Mouse (Mus musculus) v-Abl transformed pro-B cells (cell line): ENCODE data around the gene Laptm4a.

Source experiments
- in situ Hi-C, 2 experiments: fragments of 400-800 bp; cut with MboI; formaldehyde crosslinking; loops; one replicate each; pipeline ENCODE4 v1.15.1; 2025; ENCODE audit not compliant: unreplicated experiment in 2 of 2

Laptm4a gene

DNA sequence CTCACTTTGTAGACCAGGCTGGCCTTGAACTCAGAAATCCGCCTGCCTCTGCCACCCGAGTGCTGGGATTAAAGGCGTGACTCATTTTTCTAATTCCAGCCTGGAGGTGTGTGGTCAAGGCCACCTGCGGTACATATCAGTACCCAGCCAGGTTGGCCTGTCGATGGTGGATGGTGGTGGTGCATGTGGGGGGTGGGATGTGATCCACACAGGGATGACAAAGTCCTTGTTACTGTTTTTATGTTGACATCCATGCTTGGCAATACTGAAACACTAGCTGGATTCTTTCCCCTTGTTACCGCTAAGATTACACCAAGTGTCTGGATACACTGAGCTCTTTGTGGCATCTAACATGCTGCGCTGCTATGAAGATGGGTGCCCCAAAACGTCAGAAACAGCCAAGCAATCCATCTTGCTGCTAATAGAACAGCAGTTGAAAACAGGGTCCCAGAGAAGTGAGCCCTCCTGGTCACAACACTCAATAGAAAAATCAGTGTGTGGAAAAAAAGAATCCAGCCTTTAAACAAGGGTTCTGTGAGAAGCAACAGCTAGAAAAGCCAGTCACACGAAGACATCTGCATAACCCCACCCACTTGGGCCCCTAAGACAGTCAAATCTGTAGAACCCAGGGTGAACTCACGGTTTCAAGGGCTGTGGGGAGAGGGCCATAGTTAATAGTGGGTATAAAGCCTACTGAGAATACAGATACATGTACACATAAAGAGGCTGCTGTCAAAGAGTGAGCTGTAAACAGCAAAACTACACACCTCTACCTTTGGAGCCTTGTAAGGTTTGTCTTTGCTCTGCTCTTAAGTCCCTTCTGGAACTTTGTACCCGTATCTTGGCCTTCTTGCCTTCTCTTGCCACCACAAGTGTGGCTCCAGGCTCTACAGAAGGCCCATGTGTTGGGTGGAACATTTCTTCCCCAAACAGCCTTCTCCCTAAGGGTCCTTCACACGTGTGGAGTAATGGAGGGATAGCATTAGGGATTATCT is 18.8 kb downstream of the Laptm4a start:
- in situ Hi-C loops, result loop anchor here in 1 of 2 experiments (25.0 kb wide), 1 partner anchor 728 kb away; the partner anchor contains the start of gene Ldah

DNA sequence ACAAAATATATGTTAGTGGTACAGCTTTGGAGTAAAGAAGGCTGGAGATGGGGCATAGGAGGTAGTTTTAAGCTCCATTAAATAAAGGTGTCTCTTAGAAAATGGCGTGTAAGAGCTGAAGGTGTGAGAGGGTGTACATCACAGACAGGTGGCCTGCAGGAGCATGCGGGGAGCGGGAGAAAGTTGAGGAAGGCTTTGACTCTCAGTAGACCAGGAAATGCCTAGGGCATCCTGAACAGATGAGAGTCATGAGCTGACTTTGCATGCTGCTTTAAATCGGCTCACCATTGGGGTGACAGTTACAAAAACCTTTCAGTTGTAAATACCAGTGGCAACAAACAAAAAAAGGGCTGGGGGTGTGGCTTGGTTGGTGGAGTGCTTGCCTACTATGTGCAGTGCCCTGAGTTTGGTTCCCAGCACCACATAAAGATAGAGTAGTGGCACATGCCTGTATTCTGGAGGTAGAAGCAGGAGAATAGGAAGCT is 19.7 kb downstream of the Laptm4a start:
- in situ Hi-C loops, result loop anchor here in 1 of 2 experiments (25.0 kb wide), 1 partner anchor 729 kb away; the partner anchor contains the start of gene Ldah

DNA sequence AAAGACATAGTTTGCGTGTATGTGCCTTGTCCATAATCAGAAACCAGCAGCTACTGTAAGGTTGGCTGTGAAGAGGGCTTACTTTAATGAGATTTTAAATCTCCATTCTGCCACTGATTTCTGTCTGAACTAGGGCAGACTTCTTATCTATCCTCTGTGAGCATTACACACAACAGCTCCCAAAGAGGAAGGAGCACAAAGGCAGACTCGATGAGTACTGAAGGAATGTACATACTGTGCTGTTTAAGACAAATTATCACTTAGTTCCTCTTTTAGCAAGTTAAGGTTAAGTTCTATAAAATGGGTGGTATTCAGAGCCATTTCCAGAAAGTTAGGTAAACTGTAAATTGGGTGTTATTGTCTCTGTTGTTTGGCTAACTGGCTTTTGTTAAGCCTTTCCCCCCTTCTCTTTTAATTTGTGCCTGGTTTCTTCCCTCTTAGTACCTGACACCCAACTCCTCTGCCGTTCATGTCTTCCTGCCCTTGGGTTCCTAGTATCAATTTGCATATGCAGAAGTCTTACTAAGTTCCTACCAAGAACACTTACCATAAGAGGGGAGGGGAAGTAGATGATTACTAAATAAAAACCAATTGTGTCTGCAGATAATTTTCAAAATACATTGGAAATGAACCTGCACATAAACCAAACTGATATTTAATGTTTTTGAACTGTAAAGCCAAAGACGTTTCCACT is 20.4 kb downstream of the Laptm4a start:
- in situ Hi-C loops, result loop anchor here in 1 of 2 experiments (25.0 kb wide), 1 partner anchor 730 kb away; the partner anchor contains the start of gene Ldah

DNA sequence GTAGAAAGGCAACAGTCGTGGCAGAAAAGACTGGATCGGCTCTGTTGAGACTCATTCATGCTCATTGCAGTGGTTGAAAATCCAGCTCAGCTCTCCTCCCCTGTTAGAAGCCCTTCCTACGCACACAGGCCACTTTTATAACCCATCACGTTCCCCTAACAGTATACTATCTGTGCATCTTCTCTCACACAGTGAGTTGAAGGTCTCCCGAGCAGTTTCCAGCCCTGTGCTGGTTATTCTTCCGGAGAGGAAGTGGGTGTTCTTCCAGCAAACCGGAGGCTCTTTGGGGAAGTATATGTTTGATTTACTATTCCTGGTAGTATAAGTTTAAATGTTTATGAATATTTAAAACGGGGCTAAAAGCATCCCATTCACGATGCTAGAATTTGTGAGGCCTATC is 25.7 kb downstream of the Laptm4a start:
- in situ Hi-C loops, result loop anchor here in 1 of 2 experiments (25.0 kb wide), 1 partner anchor 735 kb away; the partner anchor contains the start of gene Ldah

DNA sequence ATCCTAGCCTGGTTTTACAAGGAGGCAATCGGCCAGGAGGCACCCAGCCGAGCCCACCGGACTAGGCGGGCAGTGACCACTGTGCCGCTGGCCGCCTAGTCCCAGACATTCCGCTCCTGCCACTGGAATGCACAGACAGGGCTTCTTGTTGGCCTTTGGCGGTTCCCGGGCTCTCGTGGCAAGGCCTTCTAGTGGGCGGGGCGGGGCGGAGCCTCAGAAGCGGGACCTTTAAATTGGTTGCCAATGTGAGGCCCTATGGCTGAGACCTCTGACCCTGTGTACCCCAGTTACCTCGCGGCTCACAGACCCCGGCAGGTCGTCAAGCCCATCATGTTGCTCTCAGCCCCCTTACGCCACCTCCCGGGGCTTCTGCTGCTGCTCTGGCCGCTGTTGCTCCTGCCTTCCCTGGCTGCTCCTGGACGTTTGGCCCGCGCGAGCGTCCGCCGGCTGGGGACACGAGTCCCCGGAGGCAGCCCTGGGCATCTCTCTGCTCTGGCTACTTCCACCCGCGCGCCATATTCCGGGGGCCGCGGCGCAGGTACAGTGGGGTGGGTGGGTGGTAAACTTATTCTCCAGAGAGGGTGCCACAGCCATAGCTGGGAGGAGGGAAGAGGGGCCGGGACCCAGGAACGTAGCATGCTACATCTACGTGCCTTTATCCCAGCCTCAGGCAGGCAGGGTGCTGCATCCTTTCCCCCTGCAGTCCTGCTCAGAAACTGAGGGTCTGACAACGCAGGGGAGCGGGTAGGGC is 26.4 kb downstream of the Laptm4a start, which contains the start of gene Matn3:
Gene Matn3, plus strand, starts transcription at position 216 of the 751 bp plus-strand sequence.
- in situ Hi-C loops, result loop anchor here in 1 of 2 experiments (25.0 kb wide), 1 partner anchor 736 kb away; the partner anchor contains the start of gene Ldah

DNA sequence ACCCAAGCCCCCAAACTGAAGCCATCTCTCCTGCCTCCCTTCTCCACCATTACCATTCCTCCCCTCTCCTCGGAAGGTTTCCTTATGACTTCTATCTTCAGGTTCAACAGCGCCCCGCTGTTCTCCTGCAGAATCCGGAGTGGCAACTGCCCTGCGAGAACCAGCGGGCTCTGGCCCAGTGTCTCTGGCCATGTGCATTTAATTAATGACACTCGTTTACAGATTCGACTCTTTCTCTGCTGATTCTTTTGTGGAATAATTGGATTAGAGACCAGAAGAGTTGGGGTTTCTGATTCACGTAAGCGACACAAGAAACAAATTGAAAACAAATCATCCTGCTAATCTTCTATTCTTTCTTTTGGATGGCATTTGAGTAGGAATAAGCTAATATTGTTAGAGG is 31.7 kb downstream of the Laptm4a start:
- in situ Hi-C loops, result no loop called here

DNA sequence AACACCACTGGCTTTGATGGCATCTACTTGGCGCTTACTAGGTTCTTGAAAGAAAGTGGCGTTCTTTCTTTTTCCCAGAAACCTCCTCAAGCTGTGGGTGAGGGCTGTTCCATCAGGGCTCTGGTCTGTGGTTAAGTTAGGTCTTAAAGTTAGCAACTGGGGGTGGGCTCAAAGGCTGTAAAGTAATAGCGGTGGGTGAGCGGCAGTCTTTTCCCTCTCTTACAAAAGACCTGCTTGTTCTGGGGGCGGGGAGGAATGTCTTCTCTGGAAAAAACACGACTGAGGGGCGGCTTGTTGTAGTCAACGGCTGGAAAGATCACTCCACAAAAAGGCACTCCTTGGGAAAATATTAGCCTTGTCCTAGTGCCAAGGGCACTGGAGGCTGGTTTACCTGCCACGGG is 32.7 kb downstream of the Laptm4a start:
- in situ Hi-C loops, result no loop called here

DNA sequence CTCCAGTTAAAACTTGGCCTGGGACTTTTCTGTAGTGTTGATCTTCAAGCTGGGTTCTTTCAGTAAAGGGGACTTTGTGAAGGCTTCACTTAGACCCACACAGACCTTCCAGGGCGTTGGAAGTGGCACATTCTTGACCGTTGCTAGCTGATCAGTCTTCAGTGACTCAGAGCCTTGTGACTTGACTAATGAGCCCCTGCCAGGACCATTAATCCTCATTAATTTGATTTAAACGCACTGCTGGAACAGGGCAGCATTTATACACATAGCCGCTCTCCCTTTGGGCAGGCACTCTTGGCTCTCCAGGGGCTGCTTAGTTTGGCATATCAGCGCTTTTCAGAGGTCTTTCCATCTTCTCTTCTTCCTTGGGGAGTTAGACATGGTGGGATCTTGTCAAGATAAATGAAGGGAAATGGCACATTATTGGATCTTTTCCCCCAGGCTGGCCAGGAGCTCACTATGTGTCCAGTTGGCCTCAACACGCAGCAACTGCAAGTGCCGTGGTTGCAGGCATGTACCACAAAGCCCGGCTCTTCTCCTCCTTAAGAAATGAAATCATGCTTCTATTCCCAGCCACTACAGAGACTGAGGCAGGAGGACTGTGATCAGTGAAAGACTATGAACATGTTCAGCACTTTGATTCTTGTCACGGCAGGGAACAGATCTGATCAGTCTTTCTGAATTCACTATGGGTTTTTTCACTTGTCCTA is 40.3 kb downstream of the Laptm4a start:
- in situ Hi-C loops, result no loop called here

DNA sequence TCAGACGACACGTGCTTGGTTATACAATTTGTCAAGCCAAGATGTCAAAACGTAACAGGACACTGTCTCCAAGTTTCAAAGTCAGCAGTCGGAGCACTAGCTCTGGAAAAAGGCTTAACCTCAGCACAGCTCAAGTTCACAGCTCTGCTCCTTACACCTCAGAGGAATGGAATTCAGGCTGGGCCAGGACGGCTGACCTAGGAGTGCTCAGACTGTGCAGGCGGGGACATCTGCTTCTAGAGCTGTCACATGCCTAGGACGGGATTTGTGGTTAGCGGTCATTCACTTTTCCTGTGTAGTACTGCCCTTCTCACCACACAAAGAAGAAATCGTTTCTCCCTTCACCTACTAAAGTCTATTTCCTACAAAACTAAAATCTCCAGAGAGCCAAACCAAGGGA is 48.4 kb downstream of the Laptm4a start:
- in situ Hi-C loops, result no loop called here

DNA sequence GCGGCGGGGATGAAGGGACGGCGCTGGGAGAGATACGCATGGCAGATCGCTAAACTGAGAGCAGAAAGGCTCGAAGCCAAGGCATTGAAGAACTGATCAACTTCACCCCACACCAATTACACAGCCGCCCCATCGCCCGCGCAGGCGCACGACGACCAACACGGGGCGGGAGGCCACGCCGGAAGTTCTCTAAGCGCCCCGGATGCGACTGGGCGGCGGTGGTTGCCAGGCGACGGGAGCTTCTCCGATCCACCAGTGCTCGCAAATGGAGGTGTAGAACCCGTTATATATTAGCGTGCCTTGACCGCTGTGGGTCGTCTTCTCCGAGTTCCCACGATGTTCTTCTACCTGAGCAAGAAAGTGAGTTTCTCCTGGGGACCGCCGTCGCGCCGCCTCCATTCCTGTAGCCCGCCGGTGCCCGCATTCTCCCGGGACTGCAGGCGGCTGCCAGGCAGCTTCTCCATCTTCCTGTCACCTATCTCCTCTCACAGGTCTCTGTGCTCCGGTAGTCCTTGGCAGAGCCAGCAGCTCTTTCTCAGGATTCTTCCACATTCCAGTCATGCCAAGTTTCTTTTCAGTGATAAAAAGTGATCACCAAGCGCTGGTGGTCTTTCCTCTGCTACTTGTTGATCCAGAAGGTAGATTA is 52.5 kb downstream of the Laptm4a start, which contains the start of gene Wdr35:
Gene Wdr35, plus strand, starts transcription at position 73 of the 646 bp plus-strand sequence.
- in situ Hi-C loops, result no loop called here

DNA sequence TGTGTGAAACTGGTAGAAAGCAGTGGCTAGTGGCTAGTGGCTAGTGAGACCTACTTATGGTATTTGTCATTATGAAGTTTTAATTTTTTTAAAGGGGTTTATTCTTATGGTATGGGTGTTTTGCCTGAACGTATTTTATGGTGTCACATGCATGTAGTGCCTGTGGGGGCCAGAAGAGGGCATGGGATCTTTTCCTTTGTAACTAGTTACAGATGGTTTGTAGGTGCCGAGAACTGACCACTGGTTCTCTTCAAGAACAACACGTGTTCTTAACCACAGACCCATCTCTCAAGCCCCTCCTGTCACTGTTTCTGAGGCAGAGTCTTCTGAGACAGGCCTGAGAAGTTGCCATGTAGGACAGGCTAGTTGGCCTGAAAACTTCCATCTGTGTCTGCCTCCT is 53.6 kb downstream of the Laptm4a start:
- in situ Hi-C loops, result no loop called here
